Mouse (Mus musculus) skeletal muscle tissue, postnatal 0 days (tissue): ENCODE data around the gene Defa23. TPM values are rescaled to one million over a fixed set of nuclear protein-coding genes. Genes with fewer than 3 reads are reported as not detected.

ENCODE experiments used
- polyA plus RNA-seq: library from polyadenylated mRNA; unstranded; fragments of >200 nt; fragmentation: Nextera tagmentation; extraction: Ambion mirVana; gene quantifications from 2 replicates; pipeline ENCODE4 v1.2.1, GENCODE M21; 2015

Gene Defa23
- polyA plus RNA-seq, result not detected in 2 replicates

DNA sequence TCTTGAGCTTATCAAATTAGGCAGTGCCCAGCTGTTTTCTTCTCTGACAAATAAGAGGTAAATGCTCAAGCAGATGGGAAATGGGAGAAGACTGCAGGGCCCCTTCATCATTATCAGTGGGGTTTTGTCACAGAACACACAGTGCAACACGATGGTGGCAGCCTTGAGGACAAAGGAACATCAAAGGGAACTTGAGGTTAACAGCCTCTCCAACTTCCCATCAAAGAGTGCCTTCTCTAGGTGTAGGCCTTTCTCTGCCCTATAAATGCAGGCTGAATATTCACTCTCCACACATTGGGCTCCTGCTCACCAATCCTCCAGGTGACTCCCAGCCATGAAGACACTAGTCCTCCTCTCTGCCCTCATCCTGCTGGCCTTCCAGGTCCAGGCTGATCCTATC, at the start of gene Defa23:
Defa23 (plus strand) TSS at position 301 of the 400 bp plus-strand sequence.

DNA sequence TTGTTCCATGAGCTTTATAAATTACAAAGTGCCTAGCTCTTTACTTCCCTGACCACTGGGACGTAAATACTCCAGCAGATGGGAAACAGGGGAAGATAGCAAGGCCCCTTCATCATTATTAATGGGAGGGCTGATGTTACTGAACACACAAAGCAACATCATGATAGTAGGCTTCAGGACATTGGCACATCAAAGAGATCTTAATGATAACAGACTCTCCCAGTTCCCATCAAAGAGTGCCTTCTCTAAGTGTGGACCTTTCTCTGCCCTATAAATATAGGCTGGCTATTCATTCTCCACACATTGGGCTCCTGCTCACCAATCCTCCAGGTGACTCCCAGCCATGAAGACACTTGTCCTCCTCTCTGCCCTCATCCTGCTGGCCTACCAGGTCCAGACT, 29.6 kb upstream of the Defa23 start, which contains the start of gene Defa21:
Defa21 (plus strand) TSS at position 301 of the 400 bp plus-strand sequence.

DNA sequence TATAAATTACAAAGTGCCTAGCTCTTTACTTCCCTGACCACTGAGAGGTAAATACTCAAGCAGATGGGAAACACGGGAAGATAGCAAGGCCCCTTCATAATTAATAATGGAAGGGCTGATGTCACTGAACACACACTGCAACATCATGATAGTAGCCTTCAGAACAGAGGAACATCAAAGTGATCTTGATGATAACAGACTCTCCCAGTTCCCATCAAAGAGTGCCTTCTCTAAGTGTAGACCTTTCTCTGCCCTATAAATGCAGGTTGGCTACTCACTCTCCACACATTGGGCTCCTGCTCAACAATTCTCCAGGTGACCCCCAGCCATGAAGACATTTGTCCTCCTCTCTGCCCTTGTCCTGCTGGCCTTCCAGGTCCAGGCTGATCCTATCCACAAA, 9.9 kb downstream of the Defa23 start, which contains the start of gene Defa35:
Defa35 (plus strand) TSS at position 301 of the 400 bp plus-strand sequence.

DNA sequence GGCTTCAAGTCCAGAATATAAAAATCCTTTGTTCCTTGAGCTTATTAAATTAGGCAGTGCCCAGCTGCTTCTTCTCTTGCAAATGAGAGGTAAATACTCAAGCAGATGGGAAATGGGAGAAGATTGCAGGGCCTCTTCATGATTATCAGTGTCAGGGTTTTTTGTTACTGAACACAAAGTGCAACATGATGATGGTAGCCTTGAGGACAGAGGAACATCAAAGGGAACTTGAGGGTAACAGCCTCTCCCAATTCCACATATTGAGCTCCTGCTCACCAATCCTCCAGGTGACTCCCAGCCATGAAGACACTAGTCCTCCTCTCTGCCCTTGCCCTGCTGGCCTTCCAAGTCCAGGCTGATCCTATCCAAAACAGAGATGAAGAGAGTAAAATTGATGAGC, 29.3 kb downstream of the Defa23 start, which contains the start of gene Defa25:
Defa25 (plus strand) TSS at position 301 of the 400 bp plus-strand sequence.

DNA sequence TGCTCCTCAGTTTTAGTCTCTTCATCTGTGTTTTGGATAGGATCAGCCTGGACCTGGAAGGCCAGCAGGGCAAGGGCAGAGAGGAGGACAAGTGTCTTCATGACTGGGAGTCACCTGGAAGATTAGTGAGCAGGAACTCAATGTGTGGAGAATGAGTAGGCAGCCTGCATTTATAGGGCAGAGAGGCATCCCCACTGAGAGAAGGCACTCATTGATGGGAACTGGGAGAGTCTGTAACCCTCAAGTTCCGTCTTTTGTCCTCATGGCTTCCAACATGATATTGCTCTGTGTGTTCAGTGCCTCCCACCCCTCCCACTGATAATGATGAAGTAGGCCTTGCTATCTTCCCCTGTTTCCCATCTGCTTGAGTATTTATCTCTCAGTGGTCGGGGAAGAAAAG, 41.1 kb downstream of the Defa23 start, which contains the start of gene Gm14851:
Gm14851 (minus strand) TSS at position 101 of the 400 bp plus-strand sequence.

Other genes starting within 250 kb of the Defa23 start
- gene Defb33, start 162.4 kb upstream of the Defa23 start, polyA plus RNA-seq, result not detected in 2 replicates
- not detected in 2 replicates for gene Gm15056, start 152.4 kb upstream of the Defa23 start, polyA plus RNA-seq
- gene Gm6040, start 133.0 kb upstream of the Defa23 start, polyA plus RNA-seq, result not detected in 2 replicates
- not detected in 2 replicates for gene AY761185, start 110.3 kb upstream of the Defa23 start, polyA plus RNA-seq
- not detected in 2 replicates for gene Defa21, start 29.5 kb upstream of the Defa23 start, polyA plus RNA-seq
- not detected in 2 replicates for gene Defa35, start 10.0 kb downstream of the Defa23 start, polyA plus RNA-seq
- gene Defa25, start 29.4 kb downstream of the Defa23 start, polyA plus RNA-seq, result not detected in 2 replicates
- not detected in 2 replicates for gene Gm14851, start 41.0 kb downstream of the Defa23 start, polyA plus RNA-seq
- not detected in 2 replicates for gene Defa30, start 79.6 kb downstream of the Defa23 start, polyA plus RNA-seq
- gene Defa22, start 107.2 kb downstream of the Defa23 start, polyA plus RNA-seq, result not detected in 2 replicates
- not detected in 2 replicates for gene Defa31, start 136.6 kb downstream of the Defa23 start, polyA plus RNA-seq
- not detected in 2 replicates for gene Gm15293, start 146.5 kb downstream of the Defa23 start, polyA plus RNA-seq
- gene Gm15292, start 194.7 kb downstream of the Defa23 start, polyA plus RNA-seq, result not detected in 2 replicates